Mouse (Mus musculus) liver, embryonic 14.5 days (tissue): ENCODE measurements at regions not wholly inside any gene's neighbourhood (a gene's known extent, or its start where the extent isn't known, plus 50 kb on each side); places are given as distances from the start of the nearest gene placed in this dataset.

Experiments
- CTCF ChIP-seq: IDR thresholded peaks from 2 replicates; pipeline ENCODE4 v1.5.1; 2016; ENCODE audit warnings: antibody characterized with exemption, low read depth, control low read depth
- EP300 ChIP-seq: IDR thresholded peaks from 2 replicates; pipeline ENCODE4 v1.6.1; 2016; ENCODE audit warnings: antibody characterized with exemption, low read depth

DNA sequence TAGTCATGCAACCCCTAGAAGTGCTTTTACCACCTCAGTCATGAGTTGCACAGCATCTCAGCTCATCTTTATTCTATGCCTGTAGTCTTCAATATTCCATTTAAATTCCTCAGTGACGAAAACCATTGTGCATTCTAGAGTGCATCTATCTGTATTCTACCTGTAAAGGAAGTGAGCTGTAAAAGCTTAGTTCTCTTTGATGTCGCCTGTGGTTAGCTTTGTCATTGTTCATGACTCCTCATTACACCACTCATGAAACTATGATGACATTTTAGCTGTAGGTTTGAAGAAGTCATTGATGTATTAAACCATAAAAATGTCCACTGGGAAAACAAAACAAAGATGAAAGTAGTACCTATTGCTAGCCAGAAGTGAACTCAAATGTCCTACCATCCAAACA is 911.3 kb downstream of the Diaph3 start:
- TF ChIP-seq CTCF (no peak), EP300 (no peak)
